Mouse (Mus musculus): ENCODE data around the gene P2ry12. TPM values are rescaled to one million over a fixed set of nuclear protein-coding genes. Genes with fewer than 3 reads are reported as not detected.

P2ry12 gene
- polyA plus RNA-seq, 1 experiment from 2014 or later: 1.0 TPM

DNA sequence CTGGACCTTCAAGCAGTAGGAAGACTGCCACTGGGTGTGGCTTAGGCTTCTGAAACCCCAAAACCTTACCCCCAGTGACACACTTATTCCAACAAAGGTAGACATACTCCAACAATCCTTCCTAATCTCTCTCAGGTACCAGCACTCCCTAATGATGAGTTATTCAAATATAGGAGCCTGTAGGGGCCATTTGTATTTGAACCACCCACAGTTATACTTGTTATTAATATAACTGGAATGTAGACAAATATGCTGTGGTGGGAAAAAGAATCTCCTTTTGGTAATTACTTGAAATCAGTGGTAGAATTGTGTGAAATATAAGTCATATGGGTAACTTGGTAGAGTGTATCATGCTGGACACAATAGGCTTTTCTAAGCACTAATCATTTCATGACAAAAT lies 15.9 kb upstream of the P2ry12 start:
- Histone ChIP-seq H3K27me3 (ENCODE audit: control insufficient read depth, insufficient read depth, low read length) (no peaks in the 10 kb centered on the region), H3K4me1 (ENCODE audit: control insufficient read depth, insufficient read depth, low read length) (no peaks in the 10 kb centered on the region), H3K36me3 (ENCODE audit: control insufficient read depth, insufficient read depth, low read length) (no peaks in the 10 kb centered on the region), H3K4me3 (ENCODE audit: low read depth, low read length) (no peak overlapping the region), H3K9me3 (replicated peaks; ENCODE audit: control insufficient read depth, low read length) (no peaks in the 10 kb centered on the region), H3K27ac (ENCODE audit: low read depth, low read length) (no peak overlapping the region), H3K4me2 (no peak overlapping the region), H3K9ac (ENCODE audit: low read depth, low read length) (no peak overlapping the region)
- ATAC-seq (replicated peaks; ENCODE audit: insufficient number of reproducible peaks, low FRiP score, low TSS enrichment): no peak

DNA sequence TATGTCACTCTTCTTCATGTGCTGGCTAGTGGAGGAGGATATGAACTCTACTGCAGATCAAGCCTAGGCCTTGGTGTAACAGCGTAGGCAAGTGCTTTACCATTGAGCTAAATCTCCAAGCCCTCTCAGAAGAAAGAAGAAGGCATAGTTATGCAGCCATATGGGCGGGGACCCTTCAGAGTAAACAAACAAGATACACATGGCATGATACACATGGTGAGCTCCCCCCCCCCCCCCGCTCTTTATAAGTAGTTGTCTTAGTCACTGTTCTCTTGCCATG lies 15.5 kb upstream of the P2ry12 start:
- no peak for ATAC-seq (replicated peaks; ENCODE audit: insufficient number of reproducible peaks, low FRiP score, low TSS enrichment)
- Histone ChIP-seq H3K27ac (ENCODE audit: low read depth, low read length) (no peak overlapping the region), H3K36me3 (ENCODE audit: control insufficient read depth, insufficient read depth, low read length) (no peaks in the 10 kb centered on the region), H3K4me3 (ENCODE audit: low read depth, low read length) (no peak overlapping the region), H3K27me3 (ENCODE audit: control insufficient read depth, insufficient read depth, low read length) (no peaks in the 10 kb centered on the region), H3K9ac (ENCODE audit: low read depth, low read length) (no peak overlapping the region), H3K4me2 (no peak overlapping the region), H3K4me1 (ENCODE audit: control insufficient read depth, insufficient read depth, low read length) (no peaks in the 10 kb centered on the region), H3K9me3 (replicated peaks; ENCODE audit: control insufficient read depth, low read length) (no peaks in the 10 kb centered on the region)
- 77% methylated on average over 3 of the region's 3 CpGs for WGBS (ENCODE audit: insufficient replicate concordance)

DNA sequence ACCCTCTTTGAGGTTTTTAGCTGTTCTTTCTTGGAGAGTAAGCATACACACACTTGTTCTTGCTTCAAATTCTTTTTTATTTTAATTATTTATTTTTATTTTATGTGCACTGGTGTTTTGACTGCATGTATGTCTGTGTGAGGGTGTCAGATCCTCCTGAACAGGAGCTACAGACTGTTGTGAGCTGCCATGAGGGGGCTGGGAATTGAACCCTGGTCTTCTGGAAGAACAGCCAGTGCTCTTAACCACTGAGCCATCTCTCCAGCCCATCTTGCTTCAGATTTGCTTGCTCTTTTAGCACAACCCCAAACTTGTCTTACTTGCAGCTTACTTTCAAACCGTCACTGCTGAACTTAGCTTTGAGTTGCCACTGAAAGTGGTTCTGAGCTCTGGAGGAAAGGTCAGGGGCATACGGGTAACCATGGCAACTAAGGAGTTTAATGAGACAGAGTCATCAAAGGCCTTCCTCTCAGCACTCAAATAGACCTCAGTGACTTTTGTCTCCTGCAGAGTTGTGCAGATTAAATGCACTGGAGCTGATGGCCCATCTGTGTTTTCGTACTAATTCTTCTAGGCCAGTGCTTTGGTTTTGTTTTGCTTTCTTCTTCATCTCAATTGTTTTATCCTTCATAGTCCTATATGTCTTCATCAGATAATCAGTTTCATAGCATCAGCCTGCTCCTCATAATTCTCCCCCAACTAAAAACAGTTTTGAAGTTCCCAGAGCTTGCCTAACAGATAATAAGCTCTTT lies 15.0 kb upstream of the P2ry12 start:
- Histone ChIP-seq H3K4me1 (ENCODE audit: control insufficient read depth, insufficient read depth, low read length) (no peaks in the 10 kb centered on the region), H3K27ac (ENCODE audit: low read depth, low read length) (no peak overlapping the region), H3K36me3 (ENCODE audit: control insufficient read depth, insufficient read depth, low read length) (no peaks in the 10 kb centered on the region), H3K9ac (ENCODE audit: low read depth, low read length) (no peak overlapping the region), H3K4me3 (ENCODE audit: low read depth, low read length) (no peak overlapping the region), H3K27me3 (ENCODE audit: control insufficient read depth, insufficient read depth, low read length) (no peaks in the 10 kb centered on the region), H3K9me3 (replicated peaks; ENCODE audit: control insufficient read depth, low read length) (no peaks in the 10 kb centered on the region), H3K4me2 (no peak overlapping the region)
- WGBS (ENCODE audit: insufficient replicate concordance): 65% methylated on average over 3 of the region's 3 CpGs
- no peak for ATAC-seq (replicated peaks; ENCODE audit: insufficient number of reproducible peaks, low FRiP score, low TSS enrichment)

DNA sequence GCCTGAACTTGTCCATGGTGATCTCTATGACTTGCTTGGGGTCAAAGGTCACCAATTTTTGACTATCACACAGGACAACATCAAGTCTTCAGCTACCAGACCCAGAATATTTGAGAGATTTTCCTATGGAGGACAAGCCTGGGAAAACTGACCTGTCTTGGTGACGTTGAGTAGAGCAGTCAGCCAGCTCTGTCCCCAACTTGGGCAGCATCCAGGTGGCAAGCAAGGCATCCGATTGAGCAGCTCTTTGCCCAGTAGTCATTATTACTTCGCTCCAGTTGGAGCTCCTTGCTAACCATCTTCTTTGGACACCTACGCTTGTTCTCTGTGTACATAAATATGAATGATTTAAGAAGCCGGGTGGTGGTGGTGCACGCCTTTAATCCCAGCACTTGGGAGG lies 8.1 kb upstream of the P2ry12 start:
- no peak for ATAC-seq (replicated peaks; ENCODE audit: insufficient number of reproducible peaks, low FRiP score, low TSS enrichment)
- no peak overlapping the region for H3K4me2 ChIP-seq
- peaks cover 2% of the 10 kb centered on the region; the same call in 1 of the 2 replicates for H3K36me3 ChIP-seq (ENCODE audit: control insufficient read depth, insufficient read depth, low read length)
- no peak overlapping the region for H3K9ac ChIP-seq (ENCODE audit: low read depth, low read length)
- H3K9me3 ChIP-seq (replicated peaks; ENCODE audit: control insufficient read depth, low read length): no peaks in the 10 kb centered on the region
- no peak overlapping the region for H3K27ac ChIP-seq (ENCODE audit: low read depth, low read length)
- WGBS (ENCODE audit: insufficient replicate concordance): 89% methylated on average over 6 of the region's 6 CpGs
- no peaks in the 10 kb centered on the region for H3K4me1 ChIP-seq (ENCODE audit: control insufficient read depth, insufficient read depth, low read length)
- no peak overlapping the region for H3K4me3 ChIP-seq (ENCODE audit: low read depth, low read length)
- H3K27me3 ChIP-seq (ENCODE audit: control insufficient read depth, insufficient read depth, low read length): no peaks in the 10 kb centered on the region

DNA sequence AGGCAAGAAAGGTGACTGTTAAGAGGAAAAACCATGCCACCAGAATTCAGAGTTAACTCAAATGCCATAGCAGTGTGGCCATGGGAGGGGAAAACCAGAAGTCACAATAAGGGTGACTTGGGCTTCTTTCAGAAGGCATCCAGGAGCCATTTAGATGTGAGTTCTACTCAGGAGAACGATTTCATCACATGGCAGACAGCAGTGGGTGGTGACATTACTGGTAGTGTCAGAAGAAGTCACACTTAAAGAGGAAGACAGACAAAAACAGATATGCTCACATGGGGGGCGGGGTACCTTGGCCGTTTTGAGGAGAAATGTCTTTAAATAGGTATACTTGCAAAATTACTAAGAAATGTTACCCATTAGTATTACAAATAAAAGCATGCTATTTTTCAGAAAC lies 1.3 kb upstream of the P2ry12 start:
- Histone ChIP-seq H3K36me3 (ENCODE audit: control insufficient read depth, insufficient read depth, low read length) (no peaks in the 10 kb centered on the region), H3K9ac (ENCODE audit: low read depth, low read length) (no peak overlapping the region), H3K4me1 (ENCODE audit: control insufficient read depth, insufficient read depth, low read length) (no peaks in the 10 kb centered on the region), H3K4me2 (no peak overlapping the region), H3K4me3 (ENCODE audit: low read depth, low read length) (no peak overlapping the region), H3K27me3 (ENCODE audit: control insufficient read depth, insufficient read depth, low read length) (no peaks in the 10 kb centered on the region), H3K27ac (ENCODE audit: low read depth, low read length) (no peak overlapping the region), H3K9me3 (replicated peaks; ENCODE audit: control insufficient read depth, low read length) (no peaks in the 10 kb centered on the region)
- no peak for ATAC-seq (replicated peaks; ENCODE audit: insufficient number of reproducible peaks, low FRiP score, low TSS enrichment)
- WGBS (ENCODE audit: insufficient replicate concordance): 73% methylated on average over 3 of the region's 3 CpGs

DNA sequence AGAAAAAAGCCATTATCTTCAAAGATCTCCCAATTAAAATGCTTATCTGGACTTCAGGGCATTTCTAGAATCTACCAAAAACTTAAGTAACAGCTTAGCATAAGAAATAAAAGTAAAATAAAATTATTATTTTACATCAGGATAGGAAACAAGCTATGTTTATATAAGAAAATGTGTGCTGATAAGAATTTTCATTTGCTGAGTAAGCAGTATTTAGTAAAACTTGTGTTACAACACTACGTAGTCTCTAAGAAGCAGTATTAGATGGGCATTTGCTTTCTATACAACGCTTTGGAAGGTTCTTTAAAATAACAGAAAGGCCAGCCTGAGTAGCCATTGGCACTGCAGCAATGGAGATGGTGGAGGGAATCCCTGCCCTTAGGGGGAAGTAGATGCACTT lies 746 bp upstream of the P2ry12 start:
- whole genome bisulfite sequencing (ENCODE audit: insufficient replicate concordance): 96% methylated on average over 2 of the region's 2 CpGs

DNA sequence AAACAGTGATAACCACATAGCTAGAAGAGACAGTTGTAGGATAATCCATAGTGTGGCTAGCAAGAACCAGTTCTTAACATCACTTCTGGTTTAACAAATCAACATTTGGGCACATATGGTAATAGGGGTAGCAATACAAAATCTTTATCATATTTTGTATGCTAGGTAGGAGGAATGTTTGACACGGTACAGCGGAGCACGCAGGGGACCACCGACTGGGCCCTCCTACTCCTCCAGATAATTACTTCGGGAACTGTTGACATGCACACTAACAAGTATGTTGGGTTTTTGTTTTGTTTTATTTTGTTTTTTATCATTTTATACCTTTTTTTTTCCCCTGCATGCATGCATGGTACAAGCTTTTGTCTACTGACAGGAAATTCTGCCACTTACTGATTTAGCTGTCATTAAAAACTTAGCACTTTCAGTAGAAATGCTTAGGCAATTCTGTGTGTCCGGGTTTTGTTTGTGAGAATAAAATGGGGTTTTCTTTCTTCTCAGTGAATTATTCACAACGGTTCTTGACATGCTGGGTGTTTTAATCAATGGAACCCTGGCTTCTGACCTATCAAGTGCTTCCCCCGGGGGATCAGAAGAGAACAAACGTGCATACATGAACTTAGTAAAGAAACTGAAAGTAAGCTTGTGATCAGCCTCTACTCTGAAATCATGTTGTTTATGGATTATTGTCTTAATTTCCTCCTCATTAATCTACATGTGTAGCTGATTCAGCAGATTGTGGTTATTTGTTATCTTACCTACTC lies 780 bp downstream of the P2ry12 start:
- no peak overlapping the region for H3K27ac ChIP-seq (ENCODE audit: low read depth, low read length)
- H3K27me3 ChIP-seq (ENCODE audit: control insufficient read depth, insufficient read depth, low read length): no peaks in the 10 kb centered on the region
- H3K9ac ChIP-seq (ENCODE audit: low read depth, low read length): no peak overlapping the region
- ATAC-seq (replicated peaks; ENCODE audit: insufficient number of reproducible peaks, low FRiP score, low TSS enrichment): no peak
- no peak overlapping the region for H3K4me3 ChIP-seq (ENCODE audit: low read depth, low read length)
- 77% methylated on average over 9 of the region's 9 CpGs for WGBS (ENCODE audit: insufficient replicate concordance)
- H3K4me1 ChIP-seq (ENCODE audit: control insufficient read depth, insufficient read depth, low read length): no peaks in the 10 kb centered on the region
- no peaks in the 10 kb centered on the region for H3K9me3 ChIP-seq (replicated peaks; ENCODE audit: control insufficient read depth, low read length)
- no peak overlapping the region for H3K4me2 ChIP-seq
- no peaks in the 10 kb centered on the region for H3K36me3 ChIP-seq (ENCODE audit: control insufficient read depth, insufficient read depth, low read length)

More for the DNA sequence above, 746 bp upstream of the P2ry12 start:
- Histone ChIP-seq H3K9me3 (replicated peaks; ENCODE audit: control insufficient read depth, low read length) (no peaks in the 10 kb centered on the region), H3K27me3 (ENCODE audit: control insufficient read depth, insufficient read depth, low read length) (no peaks in the 10 kb centered on the region), H3K4me3 (ENCODE audit: low read depth, low read length) (no peak overlapping the region), H3K27ac (ENCODE audit: low read depth, low read length) (no peak overlapping the region), H3K9ac (ENCODE audit: low read depth, low read length) (no peak overlapping the region), H3K36me3 (ENCODE audit: control insufficient read depth, insufficient read depth, low read length) (no peaks in the 10 kb centered on the region), H3K4me1 (ENCODE audit: control insufficient read depth, insufficient read depth, low read length) (no peaks in the 10 kb centered on the region), H3K4me2 (no peak overlapping the region)
- no peak for ATAC-seq (replicated peaks; ENCODE audit: insufficient number of reproducible peaks, low FRiP score, low TSS enrichment)

DNA sequence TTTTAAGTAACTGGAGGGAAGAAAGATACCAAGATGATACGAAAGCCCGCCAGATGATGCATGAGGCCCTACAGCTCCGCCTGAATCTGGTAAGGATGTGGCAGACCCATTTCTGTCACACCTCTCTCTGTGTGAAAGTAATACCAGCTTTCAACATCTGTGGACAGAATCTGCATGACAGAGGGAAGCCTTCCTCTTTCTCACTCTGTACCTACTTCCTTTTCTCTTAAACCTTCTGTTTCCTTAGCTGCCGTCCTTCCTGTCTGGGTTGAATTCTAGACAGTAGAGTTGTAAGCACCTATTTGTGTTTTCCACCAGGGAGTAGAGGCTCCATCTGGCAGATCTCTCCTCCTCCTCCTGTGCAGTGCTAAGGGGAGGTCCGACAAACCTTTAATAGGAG lies 1.9 kb downstream of the P2ry12 start:
- no peaks in the 10 kb centered on the region for H3K4me1 ChIP-seq (ENCODE audit: control insufficient read depth, insufficient read depth, low read length)
- WGBS (ENCODE audit: insufficient replicate concordance): 57% methylated on average over 5 of the region's 5 CpGs
- no peaks in the 10 kb centered on the region for H3K36me3 ChIP-seq (ENCODE audit: control insufficient read depth, insufficient read depth, low read length)
- no peak overlapping the region for H3K4me2 ChIP-seq
- H3K9ac ChIP-seq (ENCODE audit: low read depth, low read length): no peak overlapping the region
- no peak overlapping the region for H3K4me3 ChIP-seq (ENCODE audit: low read depth, low read length)
- H3K9me3 ChIP-seq (replicated peaks; ENCODE audit: control insufficient read depth, low read length): no peaks in the 10 kb centered on the region
- no peaks in the 10 kb centered on the region for H3K27me3 ChIP-seq (ENCODE audit: control insufficient read depth, insufficient read depth, low read length)
- H3K27ac ChIP-seq (ENCODE audit: low read depth, low read length): no peak overlapping the region
- ATAC-seq (replicated peaks; ENCODE audit: insufficient number of reproducible peaks, low FRiP score, low TSS enrichment): no peak
